Mouse (Mus musculus) lung, embryonic 15.5 days (tissue): ENCODE data around the gene Paip2b. TPM values are rescaled to one million over a fixed set of nuclear protein-coding genes. Genes with fewer than 3 reads are reported as not detected.

ENCODE experiments used
- ATAC-seq: fragments of 200-750 bp; cut with Nextera tagmentation; 2 replicates; pipeline ENCODE4 v1.8.0; 2017; ENCODE audit warnings: moderate number of reproducible peaks, borderline replicate concordance; ENCODE audit not compliant: low FRiP score, low TSS enrichment; ENCODE audit errors: extremely low read depth
- H3K27ac ChIP-seq: fragments of 300-500 bp; sonication (generic); 2 replicates; pipeline ENCODE4 v1.5.1; 2015; ENCODE audit warnings: moderate library complexity, mild to moderate bottlenecking, inconsistent platforms
- H3K27me3 ChIP-seq: fragments of 300-500 bp; sonication (generic); 2 replicates; pipeline ENCODE4 v1.6.1; 2015; ENCODE audit warnings: inconsistent platforms
- H3K36me3 ChIP-seq: fragments of 300-500 bp; sonication (generic); 2 replicates; pipeline ENCODE4 v1.6.1; 2015; ENCODE audit warnings: inconsistent platforms
- H3K4me1 ChIP-seq: fragments of 300-500 bp; sonication (generic); 2 replicates; pipeline ENCODE4 v1.6.1; 2015; ENCODE audit warnings: inconsistent platforms
- H3K4me2 ChIP-seq: fragments of 300-500 bp; sonication (generic); 2 replicates; pipeline ENCODE4 v1.6.1; 2015; ENCODE audit warnings: inconsistent platforms, mild to moderate bottlenecking, moderate library complexity
- H3K4me3 ChIP-seq: fragments of 300-500 bp; sonication (generic); 2 replicates; pipeline ENCODE4 v1.5.1; 2015; ENCODE audit warnings: mild to moderate bottlenecking, inconsistent platforms
- H3K9ac ChIP-seq: fragments of 300-500 bp; sonication (generic); 2 replicates; pipeline ENCODE4 v1.6.1; 2015; ENCODE audit warnings: inconsistent platforms
- H3K9me3 ChIP-seq: fragments of 300-500 bp; sonication (generic); 2 replicates; pipeline ENCODE4 v1.6.1; 2016; ENCODE audit warnings: inconsistent platforms
- WGBS: fragments of 180-500 bp; shearing (Covaris S2); methylation state at CpG from one replicate; pipeline ENCODE4 v1.1.7; 2015; 5-methylcytosine and 5-hydroxymethylcytosine counted together
- polyA plus RNA-seq: library from polyadenylated mRNA; unstranded; fragments of >200 nt; fragmentation: Nextera tagmentation; extraction: Ambion mirVana; gene quantifications from 2 replicates; pipeline ENCODE4 v1.2.1, GENCODE M21; 2015

Paip2b gene
- 20.0 and 21.0 TPM in 2 replicates for polyA plus RNA-seq

DNA sequence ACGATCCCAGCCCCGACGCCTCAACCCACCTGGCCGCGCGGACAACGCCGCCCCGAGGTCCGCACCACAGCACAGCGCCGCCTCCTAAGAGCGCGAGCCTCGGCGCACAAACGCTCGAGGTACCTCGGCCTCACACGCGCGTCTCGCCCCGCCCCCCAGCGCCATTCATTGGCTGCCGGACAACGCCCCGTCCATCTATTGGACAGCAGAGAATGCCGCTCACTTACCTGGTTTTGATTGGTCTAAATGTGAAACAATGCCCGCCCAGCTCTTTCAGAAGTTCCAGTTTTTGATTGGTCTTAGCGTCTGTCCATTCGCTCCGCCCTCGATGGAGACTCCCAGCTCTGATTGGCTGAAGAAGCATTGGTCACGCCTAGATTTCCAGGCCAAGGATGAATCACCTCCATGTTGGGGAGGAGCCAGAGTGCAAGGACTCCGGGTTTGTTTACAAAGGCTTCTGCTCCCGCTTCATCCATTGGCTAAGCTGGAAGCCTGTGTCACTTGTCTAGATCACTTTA lies at the start of gene Paip2b:
Paip2b (minus strand) TSS at position 136 of the 518 bp plus-strand sequence.
- Histone ChIP-seq H3K4me3 (peak within 1 kb of the TSS; percentile 70), H3K27ac (peak within 1 kb of the TSS; percentile 85), H3K9me3 (no peaks in the 10 kb centered on the region), H3K4me1 (peaks cover 12% of the 10 kb centered on the region), H3K4me2 (peak within 1 kb of the TSS; percentile 86), H3K9ac (peak within 1 kb of the TSS; percentile 63), H3K36me3 (peaks cover 2% of the 10 kb centered on the region; the same call in 1 of the 2 replicates), H3K27me3 (no peaks in the 10 kb centered on the region)
- peak; percentile 98 for ATAC-seq
- WGBS = under 1% methylated on average over 37 of the region's 37 CpGs

DNA sequence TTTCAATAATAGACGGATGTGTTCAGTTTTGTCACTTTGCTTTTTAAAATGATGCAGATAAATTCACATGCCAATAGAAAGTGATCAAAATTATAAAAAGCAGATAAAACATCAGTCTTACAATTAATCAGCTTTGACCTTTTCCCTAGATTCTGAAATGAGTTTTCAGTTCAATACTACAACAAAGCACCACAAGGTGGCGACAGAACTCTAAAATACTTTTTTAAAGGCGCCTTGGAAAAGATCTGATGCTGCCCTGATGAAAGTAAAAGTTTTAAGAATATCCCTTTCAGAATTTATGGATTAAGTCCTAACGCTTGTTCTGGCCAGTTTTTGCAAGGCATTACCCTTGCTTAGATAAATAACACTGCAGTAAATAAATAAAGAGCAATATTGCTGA lies 48.3 kb upstream of the Paip2b start:
- H3K4me3 ChIP-seq = no peak overlapping the region
- H3K27me3 ChIP-seq = no peaks in the 10 kb centered on the region
- ATAC-seq = no peak
- H3K36me3 ChIP-seq = no peaks in the 10 kb centered on the region
- H3K27ac ChIP-seq = no peak overlapping the region
- H3K4me2 ChIP-seq = no peak overlapping the region; the same call in 1 of the 2 replicates
- H3K9ac ChIP-seq = no peak overlapping the region
- H3K9me3 ChIP-seq = no peaks in the 10 kb centered on the region
- WGBS = 2% methylated on average over 4 of the region's 4 CpGs
- no peaks in the 10 kb centered on the region for H3K4me1 ChIP-seq

DNA sequence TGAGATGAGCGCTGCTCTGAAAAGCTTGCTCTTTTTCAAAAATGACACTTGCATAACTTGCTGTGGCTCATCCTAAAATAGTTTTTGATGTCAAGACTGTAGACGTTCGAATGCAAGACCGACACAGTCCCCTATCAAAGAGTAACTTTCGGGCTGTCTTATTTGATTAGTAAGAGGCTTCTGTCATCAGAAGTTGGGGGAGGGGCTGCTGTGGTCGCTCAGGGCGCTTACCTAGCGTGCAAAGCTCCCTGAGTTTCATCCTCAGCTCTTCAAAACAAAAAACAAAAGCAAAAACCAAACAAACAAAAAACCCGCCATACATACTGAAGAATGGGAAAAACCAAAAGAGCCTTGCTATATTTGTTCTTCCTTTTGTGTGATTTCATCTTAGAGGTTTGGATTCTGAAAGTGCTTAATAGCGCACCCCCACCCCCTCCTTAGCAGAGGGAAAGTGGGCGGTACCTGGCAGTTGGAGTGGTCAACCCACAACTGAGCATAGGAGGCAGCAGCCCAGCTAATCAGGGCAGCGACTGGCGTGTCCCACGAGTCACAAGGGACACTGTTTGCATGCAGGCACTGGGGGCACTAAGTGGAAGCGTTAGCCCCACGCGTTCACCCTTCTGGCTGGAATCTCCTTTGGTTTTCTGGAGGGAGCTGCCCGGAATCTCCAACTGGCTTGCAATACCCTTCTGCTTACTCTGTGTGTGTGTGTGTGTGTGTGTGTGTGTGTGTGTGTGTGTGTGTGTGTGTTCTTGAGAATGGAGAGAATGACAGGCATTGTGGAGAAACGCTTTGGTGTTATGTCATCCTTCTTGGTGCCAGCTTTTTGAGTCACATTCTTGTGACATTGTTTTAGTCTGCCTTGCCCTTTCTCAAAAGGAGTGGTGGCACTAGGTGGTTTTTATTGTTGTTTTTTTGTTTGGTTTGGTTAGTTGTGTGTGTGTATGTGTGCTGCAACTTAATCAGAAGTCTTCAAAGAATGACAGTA lies 36.4 kb upstream of the Paip2b start:
- no peaks in the 10 kb centered on the region for H3K4me1 ChIP-seq
- WGBS = 0% methylated on average over 19 of the region's 19 CpGs
- H3K27ac ChIP-seq = peak overlapping the region; percentile 83
- no peaks in the 10 kb centered on the region for H3K36me3 ChIP-seq
- H3K4me2 ChIP-seq = peak overlapping the region; percentile 98
- ATAC-seq = peak; percentile 51
- H3K4me3 ChIP-seq = peak overlapping the region; percentile 64
- H3K9me3 ChIP-seq = no peaks in the 10 kb centered on the region
- no peaks in the 10 kb centered on the region for H3K27me3 ChIP-seq
- H3K9ac ChIP-seq = peak overlapping the region; percentile 50

DNA sequence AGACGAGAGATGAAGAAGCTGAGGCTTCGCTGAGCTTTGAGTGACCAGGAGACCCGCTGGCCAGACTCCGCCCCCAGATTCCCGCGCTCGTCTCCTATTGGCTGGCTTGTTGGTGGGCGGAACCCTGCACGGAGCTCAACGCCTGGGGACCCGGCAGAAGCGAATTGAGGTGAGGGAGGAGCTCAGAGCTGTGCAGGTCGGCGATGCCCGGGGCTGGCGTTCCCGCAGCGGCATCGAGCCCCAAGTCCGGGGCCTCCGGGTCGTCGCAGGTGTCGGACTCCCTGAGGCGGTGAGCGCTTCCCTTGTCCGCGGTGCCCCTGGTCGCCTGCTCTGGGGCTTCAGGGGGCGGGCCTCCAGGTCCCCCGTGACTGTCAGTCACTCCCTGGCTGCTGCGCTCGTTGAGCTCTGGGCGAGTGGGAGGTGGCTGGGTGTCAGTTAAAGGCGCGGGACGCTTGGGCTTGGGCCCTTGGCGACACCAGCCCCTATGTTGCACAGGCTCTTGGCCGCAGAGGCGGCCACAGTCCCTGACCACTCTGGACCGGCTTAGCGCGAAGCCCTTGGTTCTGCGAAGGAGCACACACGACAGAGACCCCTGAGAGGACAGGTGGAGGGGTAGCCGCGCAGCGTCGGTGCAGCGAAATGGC lies 35.5 kb upstream of the Paip2b start, which contains the start of gene Zfp638:
Zfp638 (plus strand) TSS at position 156 of the 644 bp plus-strand sequence.
- under 1% methylated on average over 48 of the region's 50 CpGs for WGBS
- peak within 1 kb of the TSS; percentile 83 for H3K27ac ChIP-seq
- peak; percentile 97 for ATAC-seq

DNA sequence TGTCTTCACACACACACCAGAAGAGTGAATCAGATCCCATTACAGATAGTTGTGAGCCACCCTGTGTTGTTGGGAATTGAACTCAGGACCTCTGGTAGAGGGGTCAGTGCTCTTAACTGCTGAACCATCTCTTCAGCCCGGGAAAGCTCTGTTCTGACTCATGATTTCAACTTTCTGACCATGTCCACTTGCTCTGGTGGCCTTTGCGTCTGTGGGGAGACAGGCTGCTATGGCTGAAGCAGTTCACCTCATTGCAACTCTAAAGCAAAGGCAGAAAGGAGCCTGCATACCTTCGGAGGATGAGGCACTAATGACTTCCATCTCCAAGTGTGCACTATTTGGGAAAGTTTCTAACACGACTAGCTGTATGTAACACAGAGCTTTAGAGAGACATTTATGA lies 34.9 kb upstream of the Paip2b start:
- Histone ChIP-seq H3K27me3 (no peaks in the 10 kb centered on the region), H3K4me1 (no peaks in the 10 kb centered on the region), H3K9me3 (no peaks in the 10 kb centered on the region), H3K4me3 (no peak overlapping the region), H3K4me2 (peak overlapping the region; percentile 98), H3K9ac (no peak overlapping the region), H3K36me3 (no peaks in the 10 kb centered on the region), H3K27ac (no peak overlapping the region)
- 33% methylated on average over 4 of the region's 4 CpGs for WGBS
- no peak for ATAC-seq

More for the DNA sequence above, 35.5 kb upstream of the Paip2b start, which contains the start of gene Zfp638:
- H3K4me3 ChIP-seq = peak within 1 kb of the TSS; percentile 64
- H3K9ac ChIP-seq = peak within 1 kb of the TSS; percentile 50
- H3K9me3 ChIP-seq = no peaks in the 10 kb centered on the region
- H3K4me2 ChIP-seq = peak within 1 kb of the TSS; percentile 98
- no peaks in the 10 kb centered on the region for H3K4me1 ChIP-seq
- H3K27me3 ChIP-seq = no peaks in the 10 kb centered on the region
- H3K36me3 ChIP-seq = no peaks in the 10 kb centered on the region

DNA sequence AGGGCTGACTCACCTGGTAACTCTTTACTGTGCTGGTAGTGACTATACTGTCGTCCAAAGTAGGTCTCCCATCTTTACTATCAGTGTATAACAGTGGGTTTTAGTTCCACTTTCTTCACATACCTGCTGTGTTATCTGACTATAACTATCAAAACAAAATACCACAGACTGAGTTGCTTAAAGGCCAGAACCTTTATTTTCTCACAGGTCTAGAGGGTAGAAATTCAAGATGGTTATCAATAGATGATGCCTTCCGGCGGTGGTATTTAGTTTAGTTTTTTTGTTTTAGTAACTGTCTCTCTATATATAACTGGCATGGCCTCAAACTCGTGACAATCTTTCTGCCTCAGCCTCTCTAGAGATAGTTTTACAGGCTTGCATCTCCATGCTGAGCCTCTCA lies 32.0 kb upstream of the Paip2b start:
- Histone ChIP-seq H3K9ac (no peak overlapping the region), H3K4me1 (no peaks in the 10 kb centered on the region), H3K9me3 (no peaks in the 10 kb centered on the region), H3K36me3 (no peaks in the 10 kb centered on the region), H3K4me3 (no peak overlapping the region), H3K4me2 (no peak overlapping the region), H3K27ac (no peak overlapping the region), H3K27me3 (no peaks in the 10 kb centered on the region)
- WGBS = 68% methylated on average over 4 of the region's 4 CpGs
- no peak for ATAC-seq

DNA sequence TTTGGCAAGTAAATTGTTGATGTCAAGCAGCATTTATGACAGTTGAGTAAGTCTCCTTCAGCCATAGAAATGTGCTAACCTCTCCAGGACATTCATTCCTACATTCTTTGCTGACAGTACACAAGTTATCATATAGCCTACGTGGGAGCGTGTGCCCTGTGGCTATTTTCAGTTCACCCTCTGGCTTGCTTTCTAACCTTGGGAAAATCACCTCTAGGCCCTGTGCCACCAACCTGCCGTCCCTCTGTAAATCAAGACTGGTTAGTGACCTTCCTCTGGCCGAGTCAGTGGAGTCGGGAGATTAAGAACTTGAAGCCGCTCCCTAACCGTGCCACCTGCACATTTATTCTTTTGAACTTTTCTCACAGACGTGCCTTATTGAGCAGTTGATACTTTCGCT lies 28.5 kb upstream of the Paip2b start:
- WGBS = 87% methylated on average over 9 of the region's 9 CpGs
- Histone ChIP-seq H3K9ac (no peak overlapping the region), H3K27me3 (no peaks in the 10 kb centered on the region), H3K4me3 (no peak overlapping the region), H3K27ac (no peak overlapping the region), H3K4me1 (no peaks in the 10 kb centered on the region), H3K9me3 (no peaks in the 10 kb centered on the region), H3K4me2 (no peak overlapping the region), H3K36me3 (no peaks in the 10 kb centered on the region)
- ATAC-seq = no peak

DNA sequence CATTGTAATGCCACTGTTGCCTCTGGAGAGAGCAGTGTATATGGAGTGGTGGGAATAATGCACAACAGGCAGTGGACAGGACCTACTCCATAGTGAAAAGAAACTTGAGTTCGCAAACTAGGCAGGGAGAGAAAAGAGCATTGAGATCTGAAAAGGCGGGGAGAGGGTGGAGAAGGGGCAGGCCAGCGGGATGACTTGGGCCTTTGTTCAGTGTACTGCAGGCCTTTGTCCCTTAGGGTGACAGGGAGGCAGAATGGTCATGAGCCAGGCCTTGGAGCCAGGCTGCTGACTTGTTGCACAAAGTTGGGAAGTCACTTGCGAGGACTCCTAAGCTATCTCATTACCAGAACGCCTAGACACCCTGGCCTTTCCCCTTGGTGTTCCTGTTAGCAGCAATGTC lies 25.9 kb upstream of the Paip2b start:
- Histone ChIP-seq H3K36me3 (no peaks in the 10 kb centered on the region), H3K27me3 (no peaks in the 10 kb centered on the region), H3K27ac (no peak overlapping the region)

DNA sequence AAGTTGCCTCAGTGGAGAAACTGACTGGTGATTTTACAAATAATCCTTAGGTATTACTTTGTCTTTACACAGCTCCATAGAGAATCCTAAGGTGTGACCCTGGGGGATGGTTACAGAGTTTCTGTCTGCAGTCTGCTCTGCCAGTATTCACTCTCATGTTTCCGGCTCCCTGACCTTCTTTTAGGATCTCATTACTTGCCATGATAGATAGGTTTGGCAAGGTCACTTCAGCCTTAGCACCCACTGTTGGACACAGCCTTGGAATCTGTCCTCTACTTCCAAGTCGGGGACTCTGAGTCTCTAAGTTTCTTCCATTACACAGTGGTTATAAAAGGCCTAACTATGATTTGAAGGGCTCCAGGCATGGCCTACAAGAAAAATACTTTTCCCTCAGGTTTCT lies 17.9 kb upstream of the Paip2b start:
- no peaks in the 10 kb centered on the region for H3K27me3 ChIP-seq
- H3K4me2 ChIP-seq = no peak overlapping the region
- 79% methylated on average over 2 of the region's 2 CpGs for WGBS
- no peaks in the 10 kb centered on the region for H3K36me3 ChIP-seq
- no peak overlapping the region for H3K27ac ChIP-seq
- no peaks in the 10 kb centered on the region for H3K9me3 ChIP-seq
- no peak overlapping the region for H3K9ac ChIP-seq
- H3K4me1 ChIP-seq = no peaks in the 10 kb centered on the region
- H3K4me3 ChIP-seq = no peak overlapping the region
- ATAC-seq = no peak

More for the DNA sequence above, 25.9 kb upstream of the Paip2b start:
- ATAC-seq = no peak
- 78% methylated on average over 5 of the region's 5 CpGs for WGBS
- Histone ChIP-seq H3K4me3 (no peak overlapping the region), H3K4me2 (no peak overlapping the region), H3K9me3 (no peaks in the 10 kb centered on the region), H3K4me1 (no peaks in the 10 kb centered on the region), H3K9ac (no peak overlapping the region)

DNA sequence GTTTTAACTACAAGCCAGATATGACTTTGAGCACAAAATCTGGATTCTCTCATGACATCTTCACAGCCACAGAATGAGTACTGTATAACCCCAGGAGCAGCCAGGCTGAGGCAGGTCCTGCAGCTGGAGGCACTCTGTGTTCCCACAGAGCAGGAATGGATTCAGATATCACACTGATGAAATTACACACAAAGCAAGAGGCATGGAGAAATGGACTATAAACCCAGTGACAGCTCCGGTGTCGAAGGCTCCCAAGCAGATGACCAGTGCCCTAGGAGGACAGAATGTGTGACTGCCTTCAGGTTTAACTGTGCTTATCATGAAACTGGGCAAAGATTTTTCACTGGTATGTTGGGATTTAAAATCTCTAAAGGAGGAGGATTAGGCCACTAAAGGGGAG lies 14.6 kb upstream of the Paip2b start:
- no peaks in the 10 kb centered on the region for H3K36me3 ChIP-seq
- no peak overlapping the region for H3K4me3 ChIP-seq
- H3K27me3 ChIP-seq = no peaks in the 10 kb centered on the region
- no peak overlapping the region for H3K27ac ChIP-seq
- no peaks in the 10 kb centered on the region for H3K4me1 ChIP-seq
- no peak for ATAC-seq
- no peak overlapping the region for H3K9ac ChIP-seq
- WGBS = 88% methylated on average over 2 of the region's 2 CpGs
- no peaks in the 10 kb centered on the region for H3K9me3 ChIP-seq
- no peak overlapping the region for H3K4me2 ChIP-seq

DNA sequence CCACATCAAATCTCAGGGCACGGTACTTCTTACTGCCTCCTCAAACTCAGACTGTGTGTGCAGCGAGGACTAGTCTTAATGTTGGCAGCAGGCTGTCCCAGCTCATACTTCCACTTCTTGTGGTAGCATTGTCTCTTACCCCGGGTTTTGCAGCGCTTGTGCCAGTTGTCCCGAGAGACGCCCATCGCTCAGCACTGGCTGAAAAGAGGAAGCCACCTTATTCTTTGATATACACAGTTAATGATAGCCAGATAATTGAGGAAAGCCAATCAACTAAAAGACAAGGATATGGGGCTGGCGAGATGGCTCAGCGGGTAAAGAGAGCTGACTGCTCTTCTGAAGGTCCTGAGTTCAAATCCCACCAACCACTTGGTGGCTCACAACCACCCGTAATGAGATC lies 13.4 kb upstream of the Paip2b start:
- Histone ChIP-seq H3K4me1 (no peaks in the 10 kb centered on the region), H3K27me3 (no peaks in the 10 kb centered on the region), H3K9me3 (no peaks in the 10 kb centered on the region), H3K36me3 (no peaks in the 10 kb centered on the region), H3K27ac (no peak overlapping the region), H3K4me2 (no peak overlapping the region), H3K4me3 (no peak overlapping the region), H3K9ac (no peak overlapping the region)
- 86% methylated on average over 10 of the region's 10 CpGs for WGBS
- ATAC-seq = no peak

DNA sequence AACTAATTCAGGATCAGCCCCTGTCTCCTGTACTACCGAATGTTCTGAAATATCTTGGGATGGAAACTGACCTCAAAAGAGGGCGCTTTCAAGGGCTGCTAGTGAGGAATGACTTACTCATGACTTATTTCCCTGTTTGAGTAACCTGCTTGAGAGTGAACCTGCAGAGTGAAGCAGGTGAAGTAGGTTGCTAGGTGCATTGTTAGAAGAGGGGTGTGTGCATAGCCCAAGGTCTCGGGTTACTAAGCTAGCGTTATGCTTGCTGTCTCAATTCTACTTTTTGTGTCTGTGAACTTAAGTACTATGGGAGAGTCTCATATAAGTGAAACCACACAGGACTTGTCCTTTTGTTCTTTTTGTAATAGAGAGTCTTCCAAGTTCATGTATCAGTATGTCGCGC lies 8.5 kb upstream of the Paip2b start:
- Histone ChIP-seq H3K9ac (no peak overlapping the region), H3K27me3 (no peaks in the 10 kb centered on the region), H3K4me2 (no peak overlapping the region), H3K36me3 (no peaks in the 10 kb centered on the region), H3K4me3 (no peak overlapping the region), H3K4me1 (no peaks in the 10 kb centered on the region), H3K9me3 (no peaks in the 10 kb centered on the region), H3K27ac (no peak overlapping the region)
- WGBS = 58% methylated on average over 6 of the region's 6 CpGs
- ATAC-seq = no peak
